Mouse (Mus musculus): ENCODE results near the gene Slc37a2. TPM values are rescaled to one million over a fixed set of nuclear protein-coding genes. Genes with fewer than 3 reads are reported as not detected.

Gene Slc37a2
- polyA plus RNA-seq, 1 experiment = not detected

GRCm38 (mm10) chr9:37230486-37231195 lies 24.9 kb downstream of the Slc37a2 start:
- no peak overlapping the region for H3K4me3 ChIP-seq (ENCODE audit: insufficient read depth, low read depth, low read length)
- H3K4me1 ChIP-seq (ENCODE audit: control insufficient read depth, insufficient read depth, low read length) = peaks cover 22% of the 10 kb centered on the region
- 91% methylated on average over 9 of the region's 9 CpGs for WGBS
- no peak for TF ChIP-seq POLR2A (IDR thresholded peaks at IDR 0.05; ENCODE audit: insufficient read depth, low read depth, low read length)
- no peak for TF ChIP-seq CTCF (IDR thresholded peaks at IDR 0.05; ENCODE audit: insufficient read depth, low read depth, low read length)
- H3K27ac ChIP-seq (ENCODE audit: insufficient read depth, low read depth, low read length) = no peak overlapping the region

- H3K27ac ChIP-seq (ENCODE audit: insufficient read depth, low read depth, low read length) = 0 out of 2 replicates have a peak overlapping the region, but pooled peaks have one; percentile 6
- WGBS = 0% methylated on average over 1 of the region's 1 CpGs
- H3K4me3 ChIP-seq (ENCODE audit: insufficient read depth, low read depth, low read length) = no peak overlapping the region
- peaks cover 18% of the 10 kb centered on the region for H3K4me1 ChIP-seq (ENCODE audit: control insufficient read depth, insufficient read depth, low read length)
- TF ChIP-seq CTCF (IDR thresholded peaks at IDR 0.05; ENCODE audit: insufficient read depth, low read depth, low read length) = no peak
- no peak for TF ChIP-seq POLR2A (IDR thresholded peaks at IDR 0.05; ENCODE audit: insufficient read depth, low read depth, low read length)
Measured at GRCm38 (mm10) chr9:37229880-37230325, 25.6 kb downstream of the Slc37a2 start.

- peaks cover 7% of the 10 kb centered on the region for H3K4me1 ChIP-seq (ENCODE audit: control insufficient read depth, insufficient read depth, low read length)
- H3K4me3 ChIP-seq (ENCODE audit: insufficient read depth, low read depth, low read length) = no peak overlapping the region
- H3K27ac ChIP-seq (ENCODE audit: insufficient read depth, low read depth, low read length) = no peak overlapping the region
- WGBS = 50% methylated on average over 1 of the region's 1 CpGs
- TF ChIP-seq POLR2A (IDR thresholded peaks at IDR 0.05; ENCODE audit: insufficient read depth, low read depth, low read length) = no peak
- no peak for TF ChIP-seq CTCF (IDR thresholded peaks at IDR 0.05; ENCODE audit: insufficient read depth, low read depth, low read length)
Measured at GRCm38 (mm10) chr9:37225581-37225980, 30.0 kb downstream of the Slc37a2 start.

GRCm38 (mm10) chr9:37220755-37221154 lies 34.8 kb downstream of the Slc37a2 start:
- Histone ChIP-seq H3K4me3 (ENCODE audit: insufficient read depth, low read depth, low read length) (no peak overlapping the region), H3K27ac (ENCODE audit: insufficient read depth, low read depth, low read length) (no peak overlapping the region), H3K4me1 (ENCODE audit: control insufficient read depth, insufficient read depth, low read length) (no peaks in the 10 kb centered on the region)
- WGBS = 67% methylated on average over 8 of the region's 8 CpGs
- TF ChIP-seq POLR2A (IDR thresholded peaks at IDR 0.05; ENCODE audit: insufficient read depth, low read depth, low read length) (no peak), CTCF (IDR thresholded peaks at IDR 0.05; ENCODE audit: insufficient read depth, low read depth, low read length) (no peak)

- 90% methylated on average over 9 of the region's 9 CpGs for WGBS
- no peak for TF ChIP-seq CTCF (IDR thresholded peaks at IDR 0.05; ENCODE audit: insufficient read depth, low read depth, low read length)
- Histone ChIP-seq H3K27ac (ENCODE audit: insufficient read depth, low read depth, low read length) (no peak overlapping the region), H3K4me1 (ENCODE audit: control insufficient read depth, insufficient read depth, low read length) (no peaks in the 10 kb centered on the region), H3K4me3 (ENCODE audit: insufficient read depth, low read depth, low read length) (no peak overlapping the region)
Measured at GRCm38 (mm10) chr9:37214327-37215060, 41.0 kb downstream of the Slc37a2 start.

- no peak overlapping the region for H3K27ac ChIP-seq (ENCODE audit: insufficient read depth, low read depth, low read length)
- TF ChIP-seq POLR2A (IDR thresholded peaks at IDR 0.05; ENCODE audit: insufficient read depth, low read depth, low read length) = no peak
- no peak for TF ChIP-seq CTCF (IDR thresholded peaks at IDR 0.05; ENCODE audit: insufficient read depth, low read depth, low read length)
- H3K4me1 ChIP-seq (ENCODE audit: control insufficient read depth, insufficient read depth, low read length) = no peaks in the 10 kb centered on the region
- 71% methylated on average over 13 of the region's 13 CpGs for WGBS
- no peak overlapping the region for H3K4me3 ChIP-seq (ENCODE audit: insufficient read depth, low read depth, low read length)
Measured at GRCm38 (mm10) chr9:37213060-37213738, 42.3 kb downstream of the Slc37a2 start.

- WGBS = under 1% methylated on average over 21 of the region's 21 CpGs
- Histone ChIP-seq H3K4me1 (ENCODE audit: control insufficient read depth, insufficient read depth, low read length) (no peaks in the 10 kb centered on the region), H3K4me3 (ENCODE audit: insufficient read depth, low read depth, low read length) (peak within 1 kb of the TSS; percentile 91), H3K27ac (ENCODE audit: insufficient read depth, low read depth, low read length) (peak within 1 kb of the TSS; percentile 89)
- peak; percentile 30; the same call in 1 of the 2 replicates for TF ChIP-seq POLR2A (IDR thresholded peaks at IDR 0.05; ENCODE audit: insufficient read depth, low read depth, low read length)
- no peak for TF ChIP-seq CTCF (IDR thresholded peaks at IDR 0.05; ENCODE audit: insufficient read depth, low read depth, low read length)
Measured at GRCm38 (mm10) chr9:37207929-37208411, 47.6 kb downstream of the Slc37a2 start, which contains the start of gene Tmem218. Gene Tmem218 (plus strand): TSS chr9:37208223.

- Histone ChIP-seq H3K27ac (ENCODE audit: insufficient read depth, low read depth, low read length) (no peak overlapping the region), H3K4me1 (ENCODE audit: control insufficient read depth, insufficient read depth, low read length) (no peaks in the 10 kb centered on the region), H3K4me3 (ENCODE audit: insufficient read depth, low read depth, low read length) (no peak overlapping the region)
- TF ChIP-seq CTCF (IDR thresholded peaks at IDR 0.05; ENCODE audit: insufficient read depth, low read depth, low read length) (no peak), POLR2A (IDR thresholded peaks at IDR 0.05; ENCODE audit: insufficient read depth, low read depth, low read length) (no peak)
- WGBS = 42% methylated on average over 5 of the region's 5 CpGs
Measured at GRCm38 (mm10) chr9:37203884-37204283, 51.7 kb downstream of the Slc37a2 start.
